Mouse (Mus musculus): ENCODE measurements around the gene Hist1h2ai.

GRCm38 (mm10) chr13:21753051-21753523 is 36.9 kb downstream of the Hist1h2ai start:
- TF ChIP-seq CTCF (IDR thresholded peaks at IDR 0.05; ENCODE audit: low read depth, low read length) (0 out of 2 replicates have a peak, but pooled peaks have one; percentile 1), POLR2A (IDR thresholded peaks at IDR 0.05; ENCODE audit: extremely low read depth, insufficient read depth, low read length) (no peak)
